Mouse (Mus musculus): ENCODE measurements at regions not wholly inside any gene's neighbourhood (a gene's known extent, or its start where the extent isn't known, plus 50 kb on each side); places are given as distances from the start of the nearest gene placed in this dataset.
"Not testable (repeated sequence)": the region's sequence is repeated elsewhere in the genome, so short reads cannot be mapped to it uniquely, and the experiment has no call there.

DNA sequence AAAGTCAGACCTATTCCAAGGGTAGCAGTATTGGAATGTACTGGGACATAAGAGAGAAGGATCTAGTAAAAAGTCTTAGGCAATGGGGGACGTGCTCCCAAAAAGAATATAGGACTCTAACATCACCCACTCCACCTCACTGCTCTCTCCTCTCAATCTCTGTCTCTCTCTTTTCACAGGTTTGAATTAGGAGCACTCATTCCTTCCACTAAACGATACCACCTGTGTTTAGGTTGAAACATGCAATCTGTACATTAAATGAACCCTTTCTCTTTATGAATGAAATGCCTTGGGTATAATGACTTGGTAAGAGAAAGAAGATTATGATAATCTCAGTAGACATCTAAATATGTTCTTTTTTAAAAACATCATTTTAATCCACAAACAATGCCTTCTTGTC, 129.4 kb downstream of the Zpld1 start:
- DNase-seq (ENCODE audit: extremely low spot score) = no peak

DNA sequence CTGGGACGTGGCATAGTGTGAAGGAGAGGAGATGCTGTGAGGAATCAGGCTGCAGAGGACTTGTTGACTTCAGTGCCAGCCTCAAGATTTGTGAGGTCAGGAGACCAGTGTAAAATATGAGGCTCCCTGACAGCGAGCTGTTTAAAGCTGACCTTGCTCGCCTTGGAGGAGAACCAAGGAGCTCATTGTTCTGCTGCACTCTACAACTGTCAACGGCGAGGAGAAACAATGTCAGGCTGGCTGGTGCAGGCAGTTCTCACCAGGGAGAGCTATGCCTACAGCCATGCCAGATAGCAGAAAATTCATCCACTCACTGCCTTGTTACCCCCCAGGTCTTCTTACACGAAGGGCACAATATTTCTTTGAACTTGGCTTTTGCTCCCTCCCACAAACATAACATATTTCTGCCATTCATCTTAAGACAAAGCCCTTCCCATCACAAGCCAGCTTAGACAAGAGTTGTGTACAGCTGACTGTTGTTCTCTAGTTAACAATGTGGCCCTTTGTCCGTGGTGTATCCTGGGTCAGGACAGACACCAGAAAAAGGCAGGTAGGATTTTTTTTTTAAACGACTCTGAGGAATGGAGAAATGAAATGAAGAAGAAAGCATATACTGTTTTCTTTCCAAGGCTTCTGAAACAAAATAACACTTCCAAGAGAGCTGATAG, 131.5 kb downstream of the Zpld1 start:
- no peak for DNase-seq (ENCODE audit: extremely low spot score)

DNA sequence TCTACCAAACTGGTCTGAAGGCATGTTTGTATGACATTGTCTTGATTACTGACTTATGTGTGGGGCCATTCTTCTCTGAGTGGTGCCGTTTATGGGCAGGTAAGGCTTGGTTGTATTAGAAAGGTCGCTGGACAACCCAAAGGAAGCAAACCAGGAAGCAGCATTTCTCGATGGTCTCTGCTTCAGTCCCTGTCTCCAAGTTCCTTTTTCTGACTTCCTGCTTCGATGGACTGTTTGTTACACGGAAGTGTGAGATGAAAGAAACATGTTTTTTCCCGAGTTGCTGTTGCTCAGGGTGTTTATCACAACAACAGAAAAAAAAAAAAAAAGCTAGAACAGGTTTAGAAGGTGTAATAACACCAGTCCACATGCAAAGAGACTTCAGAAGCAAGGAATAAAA, 134.9 kb downstream of the Zpld1 start:
- DNase-seq (ENCODE audit: extremely low spot score) = no peak

DNA sequence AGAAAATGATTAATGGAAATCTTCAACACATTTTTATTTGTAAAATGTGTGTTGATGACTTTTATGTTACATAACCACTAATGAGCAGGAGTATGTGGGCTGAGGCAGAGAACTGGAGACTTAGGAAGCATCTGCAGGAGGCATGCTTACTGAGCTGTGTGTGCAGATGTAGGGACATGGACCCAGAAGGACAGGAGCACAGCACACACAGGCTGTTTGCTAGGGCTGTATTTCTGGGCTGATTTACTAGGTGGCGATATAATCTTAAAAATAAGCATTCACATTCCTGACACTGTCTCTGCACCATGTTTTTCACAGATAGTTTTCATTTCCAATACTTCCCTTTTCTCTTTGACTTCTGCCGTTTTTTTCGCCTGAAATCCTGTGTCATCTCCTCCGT, 146.1 kb downstream of the Zpld1 start:
- peak; percentile 27 for DNase-seq (ENCODE audit: extremely low spot score)

DNA sequence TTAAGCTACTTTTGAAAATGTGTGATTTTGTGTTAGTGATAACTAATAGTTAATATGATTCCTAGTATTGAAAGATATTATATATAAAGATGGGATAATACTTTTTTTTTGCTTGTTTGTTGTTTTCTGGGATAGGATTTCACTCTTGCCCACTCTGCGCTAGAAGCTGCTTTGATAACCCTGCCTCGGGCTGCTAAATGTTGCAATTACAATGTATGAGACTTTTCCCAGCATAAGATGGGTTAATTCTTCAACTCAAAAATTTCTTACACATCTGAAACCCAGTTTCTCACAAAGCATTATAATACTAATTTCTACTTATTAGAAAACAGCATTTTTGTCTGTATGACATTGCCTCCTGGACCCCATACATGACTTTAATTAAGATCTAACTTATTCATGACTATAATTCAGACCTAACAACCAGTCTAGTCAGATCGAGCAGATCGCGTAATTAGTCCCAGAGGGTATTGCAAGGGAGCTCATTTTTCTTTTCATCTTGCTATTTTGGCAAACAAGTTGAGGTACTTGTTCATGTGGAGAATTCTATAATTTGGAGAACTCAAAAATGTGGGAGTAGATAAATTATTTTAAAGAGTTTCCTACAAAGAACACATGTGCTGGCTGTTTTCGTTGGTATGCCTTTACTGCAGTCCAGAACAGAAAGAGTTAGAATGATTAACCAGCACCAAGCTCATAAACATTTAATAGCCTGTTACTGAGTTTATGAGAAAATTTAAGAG, 155.2 kb downstream of the Zpld1 start:
- no peak for DNase-seq (ENCODE audit: extremely low spot score)

DNA sequence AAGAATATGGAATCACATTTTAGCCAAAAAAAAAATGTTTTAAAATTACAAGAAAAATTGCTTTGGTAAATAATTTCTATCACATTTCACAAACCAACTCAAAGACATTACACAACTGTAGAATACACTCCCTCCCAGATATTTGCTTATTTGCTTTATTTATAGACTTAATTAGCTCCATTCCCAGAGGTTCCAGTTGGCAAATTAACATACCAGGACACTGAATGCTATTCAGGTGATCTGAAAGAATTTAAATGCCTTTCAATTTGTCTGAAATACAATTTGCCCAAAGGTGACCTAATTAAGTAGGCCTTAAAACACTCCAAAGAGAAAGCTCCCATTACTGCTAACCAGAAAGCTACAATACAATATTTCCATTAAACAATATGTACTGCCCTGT, 162.8 kb downstream of the Zpld1 start:
- DNase-seq (ENCODE audit: extremely low spot score) = no peak

DNA sequence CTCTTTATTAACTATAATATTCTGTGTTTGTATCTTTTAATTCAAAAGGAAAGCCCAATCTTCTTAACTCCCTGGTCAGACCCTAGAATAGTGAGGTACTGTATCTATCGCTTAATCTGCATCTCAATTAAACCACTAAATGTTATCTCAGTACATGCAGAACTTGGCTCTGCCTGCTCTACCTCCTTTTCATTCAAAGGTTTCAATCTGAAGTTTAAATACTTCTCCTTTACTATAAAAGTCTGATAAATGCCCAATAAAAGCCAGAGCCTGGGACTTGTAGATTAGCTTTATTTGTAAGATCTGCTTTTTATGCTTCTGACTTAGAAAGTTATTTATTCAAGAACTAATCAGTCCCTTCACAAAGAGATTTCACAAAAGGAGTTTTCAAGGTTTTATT, 200.1 kb downstream of the Zpld1 start:
- DNase-seq (ENCODE audit: extremely low spot score) = no peak

DNA sequence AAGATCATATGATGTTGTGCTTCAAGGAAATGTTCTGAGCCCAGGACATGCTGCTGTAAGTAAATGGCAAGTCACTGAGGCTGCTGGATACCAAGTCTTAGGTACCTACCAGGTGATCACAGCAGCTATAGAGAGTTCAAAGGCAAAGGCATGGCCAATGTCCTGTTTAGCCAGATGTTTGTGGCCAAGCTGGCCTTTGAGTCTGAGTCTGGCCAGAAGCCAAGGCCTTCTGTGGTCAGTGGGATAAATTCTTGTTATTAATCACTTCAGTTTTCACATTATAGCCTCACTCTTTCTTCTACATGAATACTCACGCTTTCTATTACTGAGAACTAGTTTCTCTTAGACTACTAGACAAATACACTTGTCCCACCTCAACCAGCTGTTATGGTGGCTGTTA, 210.3 kb downstream of the Zpld1 start:
- no peak for DNase-seq (ENCODE audit: extremely low spot score)

DNA sequence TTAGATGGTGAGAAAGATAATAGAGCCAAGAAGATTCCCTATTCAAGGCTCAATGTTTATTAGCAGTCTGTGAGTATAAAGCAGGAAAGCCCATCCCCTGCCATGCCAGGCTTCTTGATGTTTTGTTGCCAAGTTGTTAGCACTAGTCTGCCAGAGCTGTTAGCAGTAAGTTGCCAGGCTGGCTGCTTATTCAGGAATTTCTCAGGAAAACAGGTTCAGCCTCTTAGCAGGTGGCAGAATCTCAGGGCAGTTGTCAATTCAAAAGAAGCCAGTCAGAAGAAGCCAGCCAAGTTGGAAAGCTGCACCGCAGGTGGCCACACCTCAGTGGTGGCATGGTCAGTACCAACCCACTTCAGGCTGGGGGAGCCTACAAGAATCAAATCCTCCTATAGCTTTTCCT, 221.6 kb downstream of the Zpld1 start:
- no peak for DNase-seq (ENCODE audit: extremely low spot score)

DNA sequence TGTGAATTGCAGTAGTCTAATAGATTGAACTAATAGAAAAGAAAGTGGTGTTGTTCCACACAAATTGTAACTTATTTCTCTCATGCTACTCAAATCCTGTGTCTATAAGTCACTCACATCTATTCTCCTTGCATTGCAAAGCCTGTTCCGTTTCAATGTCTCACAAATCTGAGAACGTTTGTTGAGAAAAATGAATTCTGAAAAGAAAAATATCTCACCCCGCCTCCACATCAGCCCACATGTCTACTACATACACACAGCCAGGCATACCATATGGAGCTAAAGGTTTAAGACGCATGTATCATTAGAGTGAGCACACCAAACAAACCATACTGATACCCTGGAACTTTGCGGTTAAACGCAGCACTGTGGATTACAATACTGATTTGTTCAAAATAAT, 258.0 kb downstream of the Zpld1 start:
- no peak for DNase-seq (ENCODE audit: extremely low spot score)

DNA sequence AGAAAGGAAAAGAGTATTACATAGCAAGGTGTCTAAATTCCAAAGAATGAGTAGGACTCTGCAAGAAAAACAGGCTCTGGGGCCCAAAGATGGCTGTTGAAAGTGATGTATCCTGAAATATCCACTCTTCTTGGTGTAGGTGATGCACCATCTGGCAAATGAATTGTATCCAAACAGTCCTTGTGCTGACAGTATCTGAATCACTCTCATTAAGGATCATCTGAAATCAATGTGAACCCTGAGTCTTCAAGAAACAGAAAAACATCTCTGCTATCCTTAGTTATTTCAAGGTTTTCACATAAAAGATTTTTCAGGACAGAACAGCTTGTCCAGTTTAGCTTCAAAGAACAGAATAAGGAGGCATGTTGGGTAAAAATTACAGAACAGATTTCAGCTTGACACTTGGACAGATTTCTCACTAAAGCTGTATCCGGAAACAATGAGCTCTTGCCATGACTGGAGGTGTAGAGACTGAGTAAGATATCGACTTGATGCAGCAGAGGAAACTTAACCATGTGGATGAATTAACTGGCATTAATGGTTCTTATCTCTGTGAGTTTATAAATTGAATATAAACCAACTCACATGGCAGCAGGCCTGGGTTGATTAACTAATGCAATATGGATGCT, 296.0 kb downstream of the Zpld1 start:
- no peak for DNase-seq (ENCODE audit: extremely low spot score)

DNA sequence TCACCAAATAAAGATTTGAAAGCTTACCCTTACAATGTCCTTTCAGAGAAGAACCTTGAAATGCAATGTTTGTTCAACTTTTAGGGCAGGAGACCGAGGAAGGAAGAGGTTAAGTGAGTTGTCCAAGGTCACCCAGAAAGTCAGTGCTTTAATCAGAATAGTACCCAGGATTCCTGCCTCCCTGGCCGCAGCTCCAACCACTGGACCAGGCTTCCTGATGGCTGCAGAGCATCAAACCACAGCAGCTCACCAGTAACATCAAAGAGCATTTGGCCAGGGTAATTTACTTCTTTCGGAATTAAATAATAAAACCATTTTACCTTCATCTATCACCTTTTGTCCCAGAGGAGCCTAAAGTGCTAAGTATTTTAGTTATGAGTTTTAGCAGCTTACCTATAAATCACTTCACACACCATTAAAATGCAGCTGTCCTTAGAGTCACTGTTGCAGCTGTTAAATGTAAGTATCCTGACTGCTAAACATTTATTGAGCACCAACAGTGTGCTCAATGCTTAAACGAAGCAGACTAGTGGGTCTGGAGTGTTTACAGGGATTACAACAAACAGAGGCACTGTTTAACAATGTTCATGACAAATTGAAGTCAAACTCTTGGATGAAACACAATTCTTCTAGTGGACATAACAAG, 306.1 kb downstream of the Zpld1 start:
- DNase-seq (ENCODE audit: extremely low spot score) = no peak

DNA sequence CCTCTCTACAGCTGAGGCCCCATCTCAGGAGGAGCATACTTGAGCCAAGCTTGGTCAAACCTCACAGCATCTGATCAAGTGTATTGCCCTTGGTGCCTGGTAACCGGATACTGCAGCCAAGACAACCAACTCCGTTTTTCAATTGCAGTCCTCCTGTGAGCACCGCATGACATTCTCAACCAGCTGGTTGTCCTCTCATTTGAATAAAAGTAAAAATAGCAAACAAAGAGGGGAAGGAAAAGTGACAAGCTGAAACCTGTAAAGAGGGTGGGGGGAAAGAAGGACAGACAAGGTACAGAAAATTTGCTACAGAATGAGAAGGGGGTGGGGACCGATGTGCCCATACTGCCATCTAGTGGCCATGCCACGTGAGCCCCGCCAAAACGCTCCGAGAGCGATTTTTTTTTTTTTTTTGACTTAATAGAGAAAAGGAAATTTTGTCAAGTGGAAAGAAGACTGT, 314.0 kb downstream of the Zpld1 start:
- DNase-seq (ENCODE audit: extremely low spot score) = peak; percentile 66

DNA sequence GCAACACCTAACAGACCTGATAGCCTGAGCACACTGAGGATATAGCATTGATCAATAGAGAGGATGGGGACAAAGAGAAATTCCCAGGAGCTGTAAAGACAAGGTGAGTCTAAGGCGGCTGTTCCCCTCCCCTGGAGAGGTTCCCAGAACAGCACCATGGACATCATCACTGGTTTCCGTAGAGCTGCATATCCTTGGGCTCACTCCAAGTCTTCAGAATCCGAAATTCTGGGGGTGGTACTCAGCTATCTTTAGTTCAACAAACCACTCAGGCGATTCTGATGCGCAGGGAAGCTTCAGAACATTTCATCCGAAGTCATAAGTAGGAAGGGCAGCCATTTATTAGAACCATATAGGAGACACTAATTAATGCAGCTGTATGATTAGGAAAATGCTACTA, 327.4 kb downstream of the Zpld1 start:
- no peak for DNase-seq (ENCODE audit: extremely low spot score)

DNA sequence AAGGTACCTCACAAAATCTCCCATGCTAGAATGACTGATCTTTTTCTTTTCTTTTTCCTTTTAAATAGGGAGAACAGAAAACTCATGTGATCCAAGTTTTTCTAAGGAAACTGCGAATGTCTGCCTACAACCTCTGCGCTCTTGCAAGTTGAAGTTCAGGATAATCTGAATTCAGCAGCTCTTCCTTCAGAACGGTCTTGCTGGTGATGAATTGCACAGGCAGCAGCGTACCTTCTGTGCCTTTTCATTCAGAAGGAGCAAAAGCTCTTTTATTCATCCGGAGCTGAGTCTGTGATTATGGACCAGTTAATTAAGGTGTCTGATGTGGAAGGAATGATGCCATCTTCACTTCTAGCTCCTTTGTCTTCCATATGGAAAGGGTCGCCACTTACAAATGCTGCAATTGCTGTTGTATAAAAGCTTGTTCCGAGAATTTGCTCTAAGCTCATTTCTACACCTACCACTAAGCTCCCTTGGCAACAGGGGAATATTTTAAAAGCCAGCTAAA, 353.9 kb downstream of the Zpld1 start:
- DNase-seq (ENCODE audit: extremely low spot score) = no peak

DNA sequence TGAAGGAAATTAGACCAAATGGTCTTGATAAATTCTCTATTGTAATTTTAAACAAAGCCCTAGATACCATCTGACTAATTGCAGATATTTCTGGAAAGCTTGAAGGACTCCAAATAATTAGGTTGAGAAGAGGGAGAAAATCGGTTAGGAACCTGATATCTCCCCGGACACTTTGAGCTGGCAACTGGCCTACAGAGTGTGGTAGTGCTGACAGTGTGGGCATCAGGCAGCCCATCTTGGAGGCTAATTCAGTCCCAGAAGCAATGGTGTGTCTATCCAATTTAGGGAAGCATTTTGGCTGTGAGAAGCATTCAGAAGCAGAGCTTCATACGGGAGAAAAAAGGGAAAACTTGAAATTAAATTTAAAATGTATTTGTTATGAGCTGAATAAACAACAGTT, 369.5 kb downstream of the Zpld1 start:
- DNase-seq (ENCODE audit: extremely low spot score) = no peak

DNA sequence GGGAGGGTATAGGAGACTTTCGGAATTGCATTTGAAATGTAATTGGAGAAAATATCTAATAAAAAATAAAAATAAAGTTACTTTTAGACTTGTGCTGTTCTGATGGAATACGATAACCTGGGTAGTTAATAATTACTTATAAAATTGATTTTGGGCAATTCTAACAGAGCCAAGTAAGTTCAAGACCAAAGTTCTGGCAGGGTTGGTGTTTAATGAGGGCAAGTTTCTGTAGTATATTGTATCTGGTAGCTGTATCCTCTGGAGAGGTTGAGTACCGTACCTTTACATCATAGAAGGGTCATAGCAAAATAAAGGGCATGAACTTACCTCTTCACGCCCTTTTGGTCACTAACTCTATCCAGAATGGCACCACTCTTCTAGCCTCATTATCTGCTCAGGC, 394.9 kb downstream of the Zpld1 start:
- no peak for DNase-seq (ENCODE audit: extremely low spot score)

DNA sequence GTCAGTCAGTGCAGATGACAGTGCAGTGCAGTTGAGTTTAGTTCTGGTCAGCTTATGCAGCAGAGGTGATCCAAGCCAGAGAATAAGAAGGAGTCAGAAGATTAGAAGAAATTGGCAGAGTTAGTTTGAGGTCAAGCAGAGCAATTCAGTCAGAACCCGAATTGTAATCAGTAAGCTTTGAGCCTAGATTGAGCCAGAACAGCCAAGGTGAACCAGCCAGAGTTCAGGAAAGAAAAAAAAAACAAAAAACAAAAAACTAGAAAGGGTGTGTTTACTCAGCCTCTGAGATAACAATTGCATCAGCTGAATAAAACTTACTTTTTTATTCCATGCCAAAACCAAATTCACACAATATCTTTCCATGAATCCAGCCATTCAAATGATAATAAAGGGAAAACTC, 396.3 kb downstream of the Zpld1 start:
- no peak for DNase-seq (ENCODE audit: extremely low spot score)

DNA sequence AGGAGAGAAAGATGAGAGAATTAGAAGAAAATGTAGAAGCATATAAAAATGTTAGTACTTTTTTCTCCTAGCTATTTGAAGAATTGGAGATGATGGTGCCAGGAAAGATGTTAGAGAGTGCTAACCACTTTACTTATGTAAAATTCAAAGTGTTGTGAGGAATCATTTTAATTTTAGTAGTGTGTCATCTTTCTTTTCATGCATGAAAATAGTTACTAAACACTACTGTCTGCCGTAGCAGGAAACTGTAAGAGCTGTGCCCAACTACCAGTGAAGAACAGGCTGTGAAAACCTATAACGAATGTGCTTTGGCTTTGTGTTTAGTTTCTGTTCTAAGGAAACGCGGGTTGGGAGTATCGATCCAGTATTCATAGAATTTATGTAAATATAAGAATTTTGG, 403.1 kb downstream of the Zpld1 start:
- no peak for DNase-seq (ENCODE audit: extremely low spot score)

DNA sequence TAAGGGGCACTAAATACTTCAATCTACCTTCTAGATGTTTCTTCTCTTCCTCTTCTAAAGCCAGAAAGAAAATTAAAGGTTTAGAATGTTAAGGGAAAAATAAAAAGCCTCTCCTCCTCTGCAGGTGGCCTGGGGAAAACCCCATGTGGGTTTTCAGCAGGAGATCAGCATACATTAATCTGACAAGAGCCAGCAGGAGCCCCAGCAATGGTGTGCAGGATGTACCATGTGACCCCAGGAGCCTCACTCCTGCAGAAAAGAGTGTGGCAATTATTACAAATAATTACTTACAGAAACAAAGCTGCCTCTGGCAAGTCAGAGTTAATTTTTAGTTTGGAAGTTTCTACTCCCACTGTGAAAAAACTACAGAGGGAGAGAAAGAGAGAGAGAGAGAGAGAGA, 440.4 kb downstream of the Zpld1 start:
- DNase-seq (ENCODE audit: extremely low spot score) = no peak

DNA sequence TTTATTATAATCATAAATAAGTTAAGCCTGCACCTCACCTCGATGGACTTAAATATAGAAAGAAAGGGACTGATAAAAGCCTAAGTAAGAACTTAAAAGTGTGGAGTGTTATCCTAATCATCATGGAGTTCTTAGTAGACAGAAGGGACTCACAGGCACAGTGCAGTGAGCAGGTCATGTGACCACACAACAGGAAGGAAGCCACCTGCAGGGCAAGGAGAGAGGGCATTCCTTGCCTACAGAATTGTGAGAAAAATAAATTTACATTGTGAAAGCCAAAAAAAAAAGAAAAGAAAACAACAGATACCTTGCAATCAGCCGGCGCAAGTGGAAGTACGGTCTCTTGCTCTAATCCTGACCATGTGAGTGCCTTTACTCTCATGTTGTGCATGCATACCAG, 454.8 kb downstream of the Zpld1 start:
- not testable (repeated sequence) for DNase-seq (ENCODE audit: extremely low spot score)

All from embryo, embryonic 9.5 days (tissue).